Mouse (Mus musculus) thymus, postnatal 10 days (tissue): ENCODE measurements around the gene Serpinc1.

Experiments used
- DNase-seq, 2 experiments: peaks; one replicate each; pipeline ENCODE4 v3.0.0; 2021; ENCODE audit warnings: low spot score in 2 of 2

Serpinc1 gene

DNA sequence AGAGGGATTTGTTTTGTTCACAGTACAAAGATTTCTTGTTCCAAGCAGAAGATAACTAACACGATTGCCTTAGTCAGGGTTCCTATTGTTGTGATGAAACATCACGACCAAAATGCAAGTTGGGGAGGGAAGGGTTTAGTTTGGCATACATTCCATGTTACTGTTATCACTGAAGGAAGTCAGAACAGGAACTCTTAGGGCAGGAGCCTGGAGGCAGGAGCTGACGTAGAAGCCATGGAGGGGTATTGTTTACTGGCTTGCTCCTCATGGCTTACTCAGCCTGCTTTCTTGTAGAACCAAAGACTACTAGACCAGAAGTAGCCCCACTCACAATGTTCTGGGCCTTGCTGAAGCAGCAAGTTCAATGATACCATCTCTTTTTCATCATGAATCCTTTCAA, 68.6 kb downstream of the Serpinc1 start:
- DNase-seq = no peak
